Mouse (Mus musculus) left cerebral cortex, adult 2 months (tissue): ENCODE data around the gene Ankzf1. TPM values are rescaled to one million over a fixed set of nuclear protein-coding genes. Genes with fewer than 3 reads are reported as not detected.
"Not testable (repeated sequence)": the region's sequence is repeated elsewhere in the genome, so short reads cannot be mapped to it uniquely, and the experiment has no call there.

Experiments
- DNase-seq, 2 experiments: peaks; one replicate each; pipeline ENCODE4 v3.0.0; 2021 to 2022; ENCODE audit warnings: low spot score in 2 of 2, mixed read lengths in 1 of 2; ENCODE audit errors: extremely low spot score in 1 of 2
- H3K27ac ChIP-seq: fragments of 200-600 bp; 2 replicates; pipeline ENCODE4 v1.8.1; 2022
- H3K4me3 ChIP-seq: fragments of 200-600 bp; 2 replicates; pipeline ENCODE4 v1.8.1; 2022
- CTCF ChIP-seq: fragments of 200-600 bp; IDR thresholded peaks from 2 replicates; pipeline ENCODE4 v1.8.1; 2022; ENCODE audit warnings: antibody characterized with exemption, mild to moderate bottlenecking, moderate library complexity
- intact Hi-C: fragments of 180-260 bp; cut with DNase I; formaldehyde crosslinking; loops from one replicate; pipeline ENCODE4 v1.15.1; 2025
- total RNA-seq, 2 experiments: library from RNA; stranded (reverse); gene quantifications; 2 replicates each; pipeline ENCODE4 v1.2.3; 2021

Ankzf1 gene
- total RNA-seq, 2 experiments from 2014 or later, result 25.7 to 30.7 TPM

DNA sequence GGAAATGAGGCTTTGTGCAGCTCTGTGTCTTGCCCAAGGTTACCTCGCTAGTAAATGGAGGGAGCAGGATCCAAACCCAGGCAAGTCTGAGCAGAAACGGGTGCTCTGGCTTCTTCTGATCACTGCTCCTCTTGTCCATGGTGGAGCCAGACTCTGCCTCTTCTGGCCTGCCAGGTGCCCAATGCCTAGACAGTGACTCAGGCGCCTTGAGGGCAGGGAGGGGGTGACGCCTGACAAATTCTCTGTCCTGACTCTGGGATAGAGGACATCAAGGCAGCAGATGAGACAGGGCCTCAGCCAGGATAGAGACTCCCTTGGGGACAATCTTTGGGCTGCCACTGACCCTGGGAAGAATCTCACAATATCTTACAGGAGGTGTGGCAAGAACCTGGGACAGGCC lies 39.3 kb downstream of the Ankzf1 start:
- intact Hi-C loops, result no loop called here
- no peak for TF ChIP-seq CTCF
- DNase-seq, result no peak
- Histone ChIP-seq H3K27ac (no peak overlapping the region), H3K4me3 (no peak overlapping the region)

DNA sequence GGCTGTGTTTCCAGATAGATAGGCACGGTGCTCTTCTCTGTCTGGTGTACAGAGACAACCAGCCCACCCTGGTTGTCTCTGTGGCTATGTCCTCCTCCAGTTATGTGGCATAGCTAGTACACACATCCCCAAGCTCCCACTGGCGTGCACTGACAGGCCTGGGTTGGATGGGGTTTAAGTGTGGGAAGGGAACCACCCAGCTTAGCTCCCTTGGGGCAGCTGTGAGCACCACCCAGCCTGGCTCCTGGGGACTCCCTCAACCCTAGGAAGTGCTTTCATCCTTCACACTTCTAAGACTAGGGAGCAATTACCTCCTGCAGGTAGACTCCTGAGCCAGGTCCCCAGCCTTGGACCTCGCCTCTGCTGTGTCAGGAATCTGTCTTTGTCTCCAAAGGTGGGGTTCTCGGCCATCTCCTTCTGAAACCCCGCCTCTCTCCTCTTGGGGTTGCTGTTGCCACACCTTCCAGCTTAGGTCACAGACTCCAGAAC lies 39.8 kb downstream of the Ankzf1 start, which contains the start of gene A630095N17Rik:
Gene A630095N17Rik, minus strand, starts transcription at position 439 of the 489 bp plus-strand sequence.
- no peak within 1 kb of the TSS for H3K4me3 ChIP-seq
- no peak for DNase-seq
- intact Hi-C loops, result no loop called here
- no peak for TF ChIP-seq CTCF
- no peak within 1 kb of the TSS for H3K27ac ChIP-seq

DNA sequence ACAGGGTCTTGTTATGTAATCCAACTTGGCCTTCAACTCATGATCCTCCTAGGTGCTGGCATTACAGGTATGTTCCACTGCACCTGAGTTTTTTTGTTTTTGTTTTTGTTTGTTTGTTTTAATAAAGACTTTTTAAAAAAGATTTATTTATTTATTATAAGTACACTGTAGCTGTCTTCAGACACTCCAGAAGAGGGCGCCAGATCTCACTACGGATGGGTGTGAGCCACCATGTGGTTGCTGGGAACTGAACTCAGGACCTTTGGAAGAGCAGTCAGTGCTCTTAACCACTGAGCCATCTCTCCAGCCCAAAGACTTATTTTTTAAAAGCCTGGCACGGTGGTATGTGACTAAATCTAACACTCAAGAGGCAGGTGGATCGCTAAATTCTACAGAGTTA lies 40.5 kb downstream of the Ankzf1 start:
- intact Hi-C loops, DNase-seq, H3K4me3 ChIP-seq, H3K27ac ChIP-seq: not testable (repeated sequence)
- peak; percentile 17 for TF ChIP-seq CTCF

DNA sequence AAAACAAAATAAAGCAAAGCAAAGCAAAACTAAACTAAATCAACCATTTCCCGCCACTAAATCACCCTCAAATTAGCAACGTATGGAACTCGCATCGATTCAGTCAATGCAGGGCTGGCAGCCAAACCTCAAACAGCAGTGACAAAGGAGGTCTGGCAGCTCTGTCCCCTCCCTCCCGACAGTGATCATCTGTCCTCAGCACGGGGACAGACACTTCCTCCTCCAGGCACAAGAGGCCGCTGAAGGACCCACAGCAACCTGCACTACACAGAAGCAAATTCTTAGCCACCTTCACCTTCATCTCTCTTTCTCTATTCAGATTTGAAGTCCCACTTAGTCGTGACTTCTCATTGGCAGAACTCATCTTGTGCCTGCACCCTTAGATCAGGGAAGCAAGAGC lies 42.7 kb downstream of the Ankzf1 start:
- intact Hi-C loops, result no loop called here
- TF ChIP-seq CTCF, result peak; percentile 80

DNA sequence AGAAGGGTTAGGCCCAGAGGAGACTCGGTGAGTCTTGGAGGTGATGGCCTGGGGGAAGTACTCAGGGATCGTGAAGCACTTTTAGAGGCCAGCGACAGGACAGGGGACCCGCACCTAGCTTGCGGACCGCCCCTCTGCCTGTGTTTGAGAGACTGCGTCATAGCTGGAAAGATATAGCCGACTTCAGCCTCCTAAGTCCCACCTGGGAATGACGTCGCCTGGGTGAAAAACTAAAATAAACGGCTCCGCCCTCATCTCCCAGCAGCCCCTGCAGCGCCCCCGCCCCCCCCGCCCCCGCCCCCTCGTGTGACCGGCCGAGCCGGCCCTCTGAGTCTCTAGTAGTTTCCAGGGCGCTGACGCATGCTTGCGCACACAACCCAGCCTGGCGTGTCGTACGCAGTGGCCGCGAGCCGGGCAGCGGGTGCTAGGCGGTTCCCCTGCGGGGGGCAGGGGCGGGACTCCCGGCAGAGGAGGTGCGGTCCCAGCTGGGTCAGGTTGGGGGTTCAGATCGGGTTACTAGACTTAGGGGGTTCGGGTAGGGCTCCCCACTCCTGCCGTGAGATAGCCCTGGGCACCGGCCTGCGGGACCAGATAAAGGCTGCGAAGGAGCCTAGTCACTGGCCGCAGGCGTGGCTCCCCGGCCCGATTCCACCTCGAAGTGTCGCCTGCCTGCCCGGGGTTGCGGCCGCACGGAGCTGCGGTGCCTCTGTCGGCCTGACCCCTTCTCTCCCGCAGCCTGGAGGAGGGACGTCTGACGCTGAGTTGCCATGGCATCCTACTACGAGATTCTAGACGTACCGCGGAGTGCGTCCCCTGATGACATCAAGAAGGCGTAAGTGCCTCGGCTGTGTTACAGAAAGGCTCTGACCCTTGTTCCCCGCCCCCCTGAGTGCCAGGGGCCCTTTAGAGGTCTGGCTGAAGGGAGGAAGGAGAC lies 44.4 kb downstream of the Ankzf1 start, which contains the start of gene Dnajb2:
Gene Dnajb2, plus strand, starts transcription at position 290 of the 934 bp plus-strand sequence.
- DNase-seq, result peak; percentile 87 to 88
- intact Hi-C loops, result loop anchor here (1.0 kb wide), 1 partner anchor 17 kb away; the partner anchor contains the start of gene Tuba4a
- TF ChIP-seq CTCF, result no peak

More for the DNA sequence above, 42.7 kb downstream of the Ankzf1 start:
- DNase-seq, result peak; percentile 67 to 70
- Histone ChIP-seq H3K4me3 (no peak overlapping the region), H3K27ac (peak overlapping the region; percentile 16; the same call in 1 of the 2 replicates)

DNA sequence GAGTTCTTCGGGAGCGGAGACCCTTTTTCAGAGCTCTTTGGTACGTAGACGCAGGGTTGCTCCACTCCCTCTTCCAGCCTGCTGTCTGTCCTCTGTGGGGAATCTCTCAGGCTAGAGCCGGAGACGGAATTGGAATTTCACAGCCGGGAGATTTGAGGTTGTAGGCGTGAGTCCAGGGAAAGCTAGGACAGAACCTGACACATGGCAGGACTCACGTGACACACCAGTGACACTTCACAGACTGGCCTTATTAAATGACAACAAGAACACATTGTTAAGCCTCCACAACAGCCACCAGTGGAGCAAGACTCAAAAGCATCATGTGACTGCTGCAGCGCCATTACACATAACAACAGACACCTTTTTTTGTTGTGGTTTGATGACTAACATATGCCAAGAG lies 47.6 kb downstream of the Ankzf1 start:
- no peak overlapping the region for H3K4me3 ChIP-seq
- DNase-seq, result no peak
- no peak for TF ChIP-seq CTCF
- intact Hi-C loops, result no loop called here
- peak overlapping the region; percentile 77 for H3K27ac ChIP-seq

More for the DNA sequence above, 44.4 kb downstream of the Ankzf1 start, which contains the start of gene Dnajb2:
- Histone ChIP-seq H3K27ac (peak within 1 kb of the TSS; percentile 100), H3K4me3 (peak within 1 kb of the TSS; percentile 59)

DNA sequence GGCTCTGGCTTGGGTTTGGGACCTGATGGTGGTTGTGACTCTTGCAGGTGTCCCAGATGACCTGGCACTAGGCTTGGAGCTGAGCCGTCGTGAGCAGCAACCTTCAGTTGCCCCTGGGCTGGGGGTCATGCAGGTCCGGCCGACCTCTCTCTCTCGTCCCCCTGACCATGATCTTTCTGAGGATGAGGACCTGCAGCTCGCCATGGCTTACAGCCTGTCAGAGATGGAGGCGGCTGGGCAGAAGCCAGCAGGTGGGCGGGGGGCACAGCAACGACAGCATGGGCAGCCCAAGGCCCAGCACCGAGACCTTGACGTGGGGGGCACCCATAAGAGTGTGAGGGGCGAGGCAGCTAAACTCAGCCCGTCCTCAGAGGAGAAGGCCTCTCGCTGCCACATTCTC lies 51.5 kb downstream of the Ankzf1 start:
- no peak for DNase-seq
- intact Hi-C loops, result no loop called here
- Histone ChIP-seq H3K27ac (peak overlapping the region; percentile 87; the same call in 1 of the 2 replicates), H3K4me3 (no peak overlapping the region)
- no peak for TF ChIP-seq CTCF

DNA sequence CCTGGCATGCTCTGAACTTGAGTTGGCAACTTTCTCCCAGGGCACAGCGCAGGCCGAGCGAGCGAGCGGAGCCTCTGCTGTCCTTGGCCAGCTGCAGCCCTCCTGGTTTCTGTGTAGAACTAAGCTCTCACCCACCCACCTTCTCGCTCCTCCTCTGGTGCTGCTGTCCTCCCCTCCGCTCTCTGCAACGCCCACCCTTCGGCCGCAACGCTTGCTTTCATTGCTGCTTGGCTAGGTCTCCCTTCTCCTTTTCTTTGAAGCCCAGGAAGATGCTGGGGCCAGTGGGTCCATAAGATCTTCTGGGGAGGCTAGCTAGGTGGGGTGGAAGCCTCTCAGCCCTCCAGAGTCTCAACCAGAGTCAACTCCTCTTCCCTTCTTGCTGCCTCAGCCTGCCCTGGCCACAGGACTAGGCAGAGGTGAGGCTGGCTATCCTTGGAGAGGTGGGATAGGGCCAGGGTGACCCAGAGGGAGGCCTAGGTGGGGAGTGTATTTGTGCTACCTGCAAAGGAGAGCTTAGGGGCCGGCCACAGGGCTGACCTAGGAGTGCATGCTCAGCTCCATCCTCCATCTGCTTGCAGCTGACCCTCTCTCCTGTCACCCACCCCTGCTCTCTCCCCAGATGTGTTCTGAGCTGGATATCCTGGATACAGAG lies 52.4 kb downstream of the Ankzf1 start:
- H3K27ac ChIP-seq, result peak overlapping the region; percentile 87
- intact Hi-C loops, result no loop called here
- no peak for DNase-seq
- H3K4me3 ChIP-seq, result no peak overlapping the region
- TF ChIP-seq CTCF, result no peak

DNA sequence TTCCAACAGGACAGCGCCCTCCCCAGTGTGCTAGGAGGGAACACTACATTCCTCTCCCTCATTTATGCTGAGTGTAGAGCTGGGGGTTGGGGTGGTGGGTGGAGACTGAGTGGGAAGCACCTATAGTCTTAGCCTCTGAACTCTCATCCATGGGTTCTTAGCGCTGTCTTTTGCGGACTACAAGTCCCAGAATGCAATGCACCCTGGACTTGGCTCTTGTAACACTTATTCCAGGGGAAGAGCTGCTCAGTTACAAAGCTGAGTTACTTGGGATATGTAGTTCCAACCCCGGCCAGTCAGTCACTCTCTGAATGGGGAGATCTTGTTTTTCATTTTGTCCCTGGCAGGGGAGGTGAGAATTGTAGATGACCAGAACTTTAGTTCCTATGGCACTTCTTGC lies 52.9 kb downstream of the Ankzf1 start:
- intact Hi-C loops, result no loop called here
- Histone ChIP-seq H3K4me3 (no peak overlapping the region), H3K27ac (peak overlapping the region; percentile 87)
- no peak for DNase-seq
- TF ChIP-seq CTCF, result no peak

DNA sequence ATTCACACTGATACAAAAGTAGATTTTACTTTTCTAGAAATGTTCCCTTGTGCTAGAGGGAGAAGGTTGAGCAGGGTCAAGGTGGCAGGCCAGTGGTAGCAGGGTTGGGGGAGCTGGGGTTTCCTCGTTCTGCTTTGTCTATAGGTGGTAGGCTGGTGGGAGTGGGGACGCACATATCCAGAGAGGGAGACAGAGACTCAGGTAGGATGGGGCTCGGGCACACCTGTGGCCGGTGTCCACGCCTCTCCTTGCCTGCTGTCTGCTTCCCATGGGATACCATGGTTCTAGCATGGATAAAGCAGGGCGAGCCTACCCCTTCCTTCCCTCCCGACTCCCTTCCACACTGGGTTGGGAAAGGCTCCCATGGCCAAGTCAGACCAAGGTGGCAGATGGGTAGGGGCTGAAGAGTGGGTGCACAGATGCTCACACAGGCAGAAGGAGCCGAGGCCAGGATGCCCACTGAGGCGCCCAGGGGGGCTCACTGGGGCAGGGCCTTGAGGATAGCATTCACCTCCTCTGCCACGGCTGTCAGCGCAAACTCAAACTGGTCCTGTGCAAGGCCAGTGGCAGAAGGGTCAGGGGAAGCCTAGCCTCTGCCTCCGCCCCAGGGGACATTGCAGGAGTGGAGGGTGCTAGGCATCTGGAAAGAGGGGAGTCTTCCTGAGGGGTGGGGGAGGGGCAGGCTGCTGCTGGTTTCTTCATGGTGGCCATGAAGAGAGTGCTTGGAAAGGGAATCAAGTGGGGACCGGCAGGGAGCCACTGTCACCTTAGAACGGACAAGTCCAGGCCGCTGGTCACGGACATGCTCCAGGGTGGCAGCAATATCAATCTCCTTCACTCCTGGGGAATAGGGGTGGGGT lies 55.4 kb downstream of the Ankzf1 start:
- peak overlapping the region; percentile 48; the same call in 1 of the 2 replicates for H3K27ac ChIP-seq
- intact Hi-C loops, result no loop called here
- H3K4me3 ChIP-seq, result no peak overlapping the region
- DNase-seq, result no peak
- TF ChIP-seq CTCF, result no peak
